Mouse (Mus musculus) hindbrain, embryonic 12.5 days (tissue): ENCODE measurements around the gene Malsu1. TPM values are rescaled to one million over a fixed set of nuclear protein-coding genes. Genes with fewer than 3 reads are reported as not detected.

Source experiments
- ATAC-seq: fragments of 200-750 bp; cut with Nextera tagmentation; 2 replicates; pipeline ENCODE4 v1.8.0; 2017; ENCODE audit warnings: moderate TSS enrichment; ENCODE audit not compliant: low FRiP score
- H3K27ac ChIP-seq: fragments of 300-500 bp; sonication (generic); 2 replicates; pipeline ENCODE4 v1.5.1; 2016; ENCODE audit warnings: mild to moderate bottlenecking
- H3K27me3 ChIP-seq: fragments of 300-500 bp; sonication (generic); 2 replicates; pipeline ENCODE4 v1.6.1; 2016; ENCODE audit warnings: mild to moderate bottlenecking
- H3K36me3 ChIP-seq: fragments of 300-500 bp; sonication (generic); 2 replicates; pipeline ENCODE4 v1.6.1; 2016; ENCODE audit warnings: mild to moderate bottlenecking
- H3K4me1 ChIP-seq: fragments of 300-500 bp; sonication (generic); 2 replicates; pipeline ENCODE4 v1.6.1; 2016
- H3K4me2 ChIP-seq: fragments of 300-500 bp; sonication (generic); replicated peaks from 2 replicates; pipeline ENCODE4 v1.6.1; 2016; ENCODE audit warnings: mild to moderate bottlenecking
- H3K4me3 ChIP-seq: fragments of 300-500 bp; sonication (generic); 2 replicates; pipeline ENCODE4 v1.5.1; 2016; ENCODE audit warnings: mild to moderate bottlenecking
- H3K9ac ChIP-seq: fragments of 300-500 bp; sonication (generic); 2 replicates; pipeline ENCODE4 v1.6.1; 2016; ENCODE audit warnings: mild to moderate bottlenecking, moderate library complexity
- H3K9me3 ChIP-seq: fragments of 300-500 bp; sonication (generic); replicated peaks from 2 replicates; pipeline ENCODE4 v1.6.1; 2016; ENCODE audit warnings: mild to moderate bottlenecking
- WGBS: fragments of 180-500 bp; shearing (Covaris S2); methylation state at CpG from one replicate; pipeline ENCODE4 v1.1.7; 2016; 5-methylcytosine and 5-hydroxymethylcytosine counted together
- polyA plus RNA-seq: library from polyadenylated mRNA; unstranded; fragments of >200 nt; fragmentation: Nextera tagmentation; extraction: Ambion mirVana; gene quantifications from 2 replicates; pipeline ENCODE4 v1.2.1, GENCODE M21; 2016

The Malsu1 gene
- polyA plus RNA-seq, 1 experiment from 2014 or later, result 67.7 TPM

DNA sequence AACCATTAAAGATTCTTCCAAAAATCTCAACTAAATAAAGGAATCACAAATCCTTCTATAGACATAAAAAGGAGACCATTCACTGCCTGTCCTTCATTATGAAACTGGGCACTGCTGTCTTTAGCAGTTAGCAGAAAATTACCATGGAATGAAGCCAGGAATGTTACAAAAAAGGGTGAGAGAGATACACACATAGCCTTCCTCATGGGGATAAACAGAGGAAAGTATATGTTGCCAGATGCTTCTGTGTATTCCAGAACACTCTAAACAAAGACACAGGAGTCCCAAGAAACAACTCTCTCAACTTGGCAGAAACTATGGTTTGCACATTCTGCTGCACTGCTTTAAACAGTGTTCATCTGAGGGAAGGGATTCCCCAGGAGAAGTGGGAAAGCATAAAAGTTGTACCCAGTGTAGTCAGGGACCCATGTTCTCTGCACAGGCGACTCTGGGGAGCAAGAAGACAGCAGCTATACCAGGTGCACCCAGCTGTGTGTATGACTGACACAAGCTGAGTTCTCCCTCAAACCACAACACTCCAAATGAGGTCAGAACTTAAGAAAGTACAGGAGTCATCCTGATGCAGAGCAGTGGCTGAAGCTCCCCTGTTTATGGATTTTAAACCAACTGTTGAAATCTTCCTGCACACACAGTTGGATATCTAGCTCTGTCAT lies 46.0 kb downstream of the Malsu1 start:
- Histone ChIP-seq H3K36me3 (peaks cover 33% of the 10 kb centered on the region), H3K9ac (no peak overlapping the region), H3K9me3 (no peaks in the 10 kb centered on the region), H3K27me3 (no peaks in the 10 kb centered on the region), H3K4me2 (no peak overlapping the region), H3K4me1 (no peaks in the 10 kb centered on the region; the same call in 1 of the 2 replicates), H3K4me3 (no peak overlapping the region), H3K27ac (no peak overlapping the region)
- WGBS, result 79% methylated on average over 1 of the region's 1 CpGs
- no peak for ATAC-seq

- Histone ChIP-seq H3K36me3 (peaks cover 37% of the 10 kb centered on the region), H3K27me3 (no peaks in the 10 kb centered on the region), H3K4me3 (no peak overlapping the region), H3K9me3 (no peaks in the 10 kb centered on the region), H3K9ac (no peak overlapping the region), H3K4me2 (no peak overlapping the region), H3K27ac (no peak overlapping the region), H3K4me1 (no peaks in the 10 kb centered on the region; the same call in 1 of the 2 replicates)
- no peak for ATAC-seq
- 93% methylated on average over 3 of the region's 3 CpGs for WGBS
Observed at GRCm38 (mm10) chr6:49120370-49120769, 46.8 kb downstream of the Malsu1 start.

DNA sequence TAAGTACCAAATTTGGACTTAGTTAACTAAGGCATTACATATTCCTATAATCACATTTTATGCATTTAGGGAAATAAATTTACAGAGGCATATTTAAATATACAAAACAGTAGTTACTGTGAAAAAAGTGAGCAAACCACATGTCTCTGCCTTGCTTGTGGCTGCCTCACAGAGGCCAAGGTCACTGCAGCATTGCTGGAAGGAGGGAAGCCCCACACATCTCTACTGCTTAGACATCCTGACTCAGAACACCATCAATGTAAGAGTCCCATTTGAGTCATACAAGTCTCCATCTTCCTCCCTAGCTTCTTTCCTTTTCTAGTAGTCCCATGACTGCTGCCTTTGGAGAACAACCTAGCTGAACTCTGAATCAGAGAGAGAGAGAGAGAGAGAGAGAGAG lies 56.7 kb downstream of the Malsu1 start:
- ATAC-seq, result no peak

DNA sequence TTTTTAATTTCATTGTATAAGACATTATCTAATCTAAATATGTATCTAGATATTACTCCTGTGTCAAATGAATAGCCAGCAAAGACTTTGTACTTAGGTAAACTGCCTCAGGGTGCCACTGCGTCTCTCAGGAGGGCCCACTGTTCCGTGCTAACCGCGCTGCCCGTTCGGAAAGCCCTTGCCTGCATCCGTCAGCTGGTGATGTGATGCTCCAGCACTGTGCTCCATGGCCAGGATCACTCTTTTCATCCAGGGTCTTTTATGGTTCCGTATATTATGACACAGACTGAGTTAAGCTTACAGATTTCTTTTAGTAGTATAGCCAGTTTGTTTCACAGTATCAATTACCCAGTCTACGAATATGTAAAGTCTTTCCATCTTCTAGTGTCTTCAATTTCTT lies 58.3 kb downstream of the Malsu1 start:
- Histone ChIP-seq H3K27me3 (no peaks in the 10 kb centered on the region), H3K4me1 (peaks cover 6% of the 10 kb centered on the region)
- WGBS, result 82% methylated on average over 9 of the region's 9 CpGs

More for the DNA sequence above, 56.7 kb downstream of the Malsu1 start:
- H3K9ac ChIP-seq, result no peak overlapping the region
- no peak overlapping the region for H3K4me2 ChIP-seq
- H3K4me3 ChIP-seq, result no peak overlapping the region
- peaks cover 11% of the 10 kb centered on the region; the same call in 1 of the 2 replicates for H3K36me3 ChIP-seq
- H3K9me3 ChIP-seq, result no peaks in the 10 kb centered on the region
- no peak overlapping the region for H3K27ac ChIP-seq
- H3K4me1 ChIP-seq, result peaks cover 6% of the 10 kb centered on the region
- H3K27me3 ChIP-seq, result no peaks in the 10 kb centered on the region

GRCm38 (mm10) chr6:49132352-49133090 lies 58.9 kb downstream of the Malsu1 start:
- H3K27ac ChIP-seq, result no peak overlapping the region
- ATAC-seq, result no peak; the same call in 1 of the 2 replicates

More for the DNA sequence above, 58.3 kb downstream of the Malsu1 start:
- Histone ChIP-seq H3K4me2 (no peak overlapping the region), H3K4me3 (no peak overlapping the region), H3K27ac (no peak overlapping the region), H3K9me3 (no peaks in the 10 kb centered on the region), H3K9ac (no peak overlapping the region), H3K36me3 (0 out of 2 replicates have a peak, but pooled peaks cover 7% of the 10 kb centered on the region)
- no peak for ATAC-seq

More at GRCm38 (mm10) chr6:49132352-49133090, 58.9 kb downstream of the Malsu1 start:
- Histone ChIP-seq H3K9me3 (no peaks in the 10 kb centered on the region), H3K4me1 (peaks cover 6% of the 10 kb centered on the region), H3K9ac (no peak overlapping the region), H3K4me3 (no peak overlapping the region), H3K4me2 (no peak overlapping the region), H3K27me3 (no peaks in the 10 kb centered on the region), H3K36me3 (0 out of 2 replicates have a peak, but pooled peaks cover 7% of the 10 kb centered on the region)
- WGBS, result 54% methylated on average over 6 of the region's 6 CpGs

Other genes with a start within 250 kb of the Malsu1 start
- gene Tmem176a, start 232.9 kb upstream of the Malsu1 start, polyA plus RNA-seq, result 26.5 and 28.5 TPM in 2 replicates
- 114 and 118 TPM in 2 replicates for gene Tmem176b, start 232.3 kb upstream of the Malsu1 start, polyA plus RNA-seq
- not detected in 2 replicates for gene Aoc1, start 200.9 kb upstream of the Malsu1 start, polyA plus RNA-seq
- gene 1600015I10Rik, start 143.9 kb upstream of the Malsu1 start, polyA plus RNA-seq, result not detected in 2 replicates
- not detected in 2 replicates for gene Doxl2, start 98.8 kb upstream of the Malsu1 start, polyA plus RNA-seq
- not detected in 2 replicates for gene Svs1, start 86.9 kb upstream of the Malsu1 start, polyA plus RNA-seq
- gene Gpnmb, start 37.2 kb upstream of the Malsu1 start, polyA plus RNA-seq, result 0.31 and 0.65 TPM in 2 replicates
- gene Igf2bp3, start 141.2 kb downstream of the Malsu1 start, polyA plus RNA-seq, result 95.3 and 100 TPM in 2 replicates
- 142 and 148 TPM in 2 replicates for gene Tra2a, start 190.2 kb downstream of the Malsu1 start, polyA plus RNA-seq
- 7.0 and 8.6 TPM in 2 replicates for gene Ccdc126, start 245.5 kb downstream of the Malsu1 start, polyA plus RNA-seq